Mouse (Mus musculus): ENCODE data around the gene Atp1a3. TPM values are rescaled to one million over a fixed set of nuclear protein-coding genes. Genes with fewer than 3 reads are reported as not detected.
"Not testable (repeated sequence)": the region's sequence is repeated elsewhere in the genome, so short reads cannot be mapped to it uniquely, and the experiment has no call there.

Atp1a3 gene
- 4.4 and 5.4 TPM in 2 replicates for polyA plus RNA-seq (2016; fragmentation: Nextera tagmentation; extraction: Ambion mirVana)

GRCm38 (mm10) chr7:25005421-25006065 is at the start of gene Atp1a3:
Gene Atp1a3 (minus strand): TSS chr7:25005958.
- H3K27ac ChIP-seq (replicated peaks): peak within 1 kb of the TSS; percentile 25; the same call in 1 of the 2 replicates

GRCm38 (mm10) chr7:25052587-25052986 is 46.8 kb upstream of the Atp1a3 start:
- no peak for DNase-seq (ENCODE audit: low spot score)
- Histone ChIP-seq H3K27me3 (replicated peaks; ENCODE audit: low read depth, poor library complexity, severe bottlenecking) (no peaks in the 10 kb centered on the region), H3K9me3 (no peaks in the 10 kb centered on the region; the same call in 1 of the 2 replicates), H3K4me3 (no peak overlapping the region), H3K36me3 (replicated peaks) (peaks cover 95% of the 10 kb centered on the region), H3K27ac (replicated peaks) (no peak overlapping the region), H3K4me1 (no peaks in the 10 kb centered on the region)
- 82% methylated on average over 3 of the region's 3 CpGs for WGBS

More at GRCm38 (mm10) chr7:25005421-25006065, at the start of gene Atp1a3:
- DNase-seq (ENCODE audit: low spot score): peak; percentile 69
- no peaks in the 10 kb centered on the region for H3K36me3 ChIP-seq (replicated peaks)
- no peaks in the 10 kb centered on the region for H3K9me3 ChIP-seq
- peaks cover 88% of the 10 kb centered on the region for H3K27me3 ChIP-seq (replicated peaks; ENCODE audit: low read depth, poor library complexity, severe bottlenecking)
- H3K4me1 ChIP-seq: peaks cover 41% of the 10 kb centered on the region
- H3K4me3 ChIP-seq: peak within 1 kb of the TSS; percentile 61
- 1% methylated on average over 54 of the region's 54 CpGs for WGBS

DNA sequence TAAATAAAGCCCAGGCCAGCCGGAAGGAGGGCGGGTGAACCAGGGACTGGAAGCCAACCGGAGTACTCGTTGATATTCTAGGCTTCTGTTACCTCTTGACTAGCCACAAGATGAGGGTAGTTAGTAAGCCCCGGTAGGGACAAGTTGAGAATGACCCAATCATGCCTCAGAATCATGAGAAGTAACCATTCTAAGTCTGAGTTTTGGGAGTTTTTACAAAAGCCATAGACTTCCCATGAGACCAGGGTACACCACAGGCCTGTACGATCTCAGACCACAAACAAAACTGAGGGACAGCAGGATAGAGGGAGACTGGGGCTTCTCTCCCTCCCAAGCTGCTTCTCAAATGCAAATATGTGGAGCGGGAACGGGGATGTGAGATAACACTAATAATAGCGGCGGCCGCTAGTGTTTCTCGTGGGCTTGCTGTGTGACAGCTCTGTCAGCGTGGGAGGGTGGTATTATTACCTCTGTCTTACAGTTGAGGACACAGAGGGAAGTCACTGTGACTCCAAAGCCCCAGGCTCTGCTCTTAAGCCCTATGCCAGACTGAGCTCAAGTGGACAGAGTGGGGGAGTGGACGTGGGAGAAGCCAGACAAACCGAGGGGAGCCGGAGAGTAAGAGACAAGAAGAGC is 43.7 kb upstream of the Atp1a3 start:
- Histone ChIP-seq H3K4me3 (no peak overlapping the region), H3K9me3 (no peaks in the 10 kb centered on the region), H3K27me3 (replicated peaks; ENCODE audit: low read depth, poor library complexity, severe bottlenecking) (no peaks in the 10 kb centered on the region), H3K36me3 (replicated peaks) (peaks cover 94% of the 10 kb centered on the region), H3K4me1 (no peaks in the 10 kb centered on the region), H3K27ac (replicated peaks) (no peak overlapping the region)
- 84% methylated on average over 16 of the region's 16 CpGs for WGBS
- no peak for DNase-seq (ENCODE audit: low spot score)

GRCm38 (mm10) chr7:25047363-25047762 is 41.6 kb upstream of the Atp1a3 start:
- Histone ChIP-seq H3K4me3 (no peak overlapping the region), H3K4me1 (no peaks in the 10 kb centered on the region), H3K9me3 (no peaks in the 10 kb centered on the region), H3K27ac (replicated peaks) (no peak overlapping the region), H3K27me3 (replicated peaks; ENCODE audit: low read depth, poor library complexity, severe bottlenecking) (no peaks in the 10 kb centered on the region), H3K36me3 (replicated peaks) (peaks cover 95% of the 10 kb centered on the region)
- 94% methylated on average over 8 of the region's 8 CpGs for WGBS
- DNase-seq (ENCODE audit: low spot score): no peak

DNA sequence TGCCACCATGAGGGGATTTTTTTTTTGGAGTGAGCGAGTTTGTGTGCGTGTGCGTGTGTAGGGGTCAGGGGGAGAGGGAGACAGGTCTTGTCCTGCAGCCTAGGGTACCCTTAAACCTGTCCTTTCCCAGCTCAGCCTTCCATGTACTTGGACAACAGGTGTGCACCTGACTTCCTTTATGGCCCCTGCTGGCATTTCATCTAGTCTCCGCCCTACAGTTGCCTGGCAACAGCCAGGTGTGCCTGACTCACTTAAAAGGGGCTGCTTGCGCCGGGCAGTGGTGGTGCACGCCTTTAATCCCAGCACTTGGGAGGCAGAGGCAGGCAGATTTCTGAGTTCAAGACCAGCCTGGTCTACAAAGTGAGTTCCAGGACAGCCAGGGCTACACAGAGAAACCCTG is 38.8 kb upstream of the Atp1a3 start:
- not testable (repeated sequence) for H3K27me3 ChIP-seq (replicated peaks; ENCODE audit: low read depth, poor library complexity, severe bottlenecking); DNase-seq (ENCODE audit: low spot score); H3K4me3 ChIP-seq; H3K27ac ChIP-seq (replicated peaks); H3K9me3 ChIP-seq; H3K4me1 ChIP-seq
- H3K36me3 ChIP-seq (replicated peaks): peaks cover 99% of the 10 kb centered on the region
- WGBS: 89% methylated on average over 7 of the region's 7 CpGs

- Histone ChIP-seq H3K27ac (replicated peaks) (no peak overlapping the region), H3K4me3 (no peak overlapping the region), H3K4me1 (no peaks in the 10 kb centered on the region), H3K27me3 (replicated peaks; ENCODE audit: low read depth, poor library complexity, severe bottlenecking) (no peaks in the 10 kb centered on the region), H3K9me3 (no peaks in the 10 kb centered on the region), H3K36me3 (replicated peaks) (peaks cover 100% of the 10 kb centered on the region)
- no peak for DNase-seq (ENCODE audit: low spot score)
- 90% methylated on average over 12 of the region's 12 CpGs for WGBS
These were observed 36.2 kb upstream of the Atp1a3 start for GRCm38 (mm10) chr7:25041921-25042320.

DNA sequence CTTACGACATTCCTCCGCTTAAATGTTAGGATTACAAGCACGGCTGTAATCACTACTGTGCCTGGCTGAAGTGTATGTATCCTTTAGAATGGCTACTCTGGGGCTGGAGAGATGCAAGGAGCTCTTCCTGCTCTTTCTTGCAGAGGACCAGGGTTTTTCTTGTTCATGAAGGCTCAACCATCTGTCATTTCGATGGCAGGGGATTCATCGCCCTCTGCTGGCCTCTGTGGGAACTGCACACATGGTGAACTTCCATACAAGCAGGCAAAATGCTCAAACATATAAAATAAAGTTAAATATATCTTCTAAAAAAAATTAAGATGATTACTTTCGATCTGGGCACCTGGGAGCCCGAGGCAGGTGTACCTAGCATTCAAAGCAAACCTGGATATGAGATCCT is 30.2 kb upstream of the Atp1a3 start:
- Histone ChIP-seq H3K4me3 (no peak overlapping the region), H3K4me1 (no peaks in the 10 kb centered on the region), H3K36me3 (replicated peaks) (peaks cover 90% of the 10 kb centered on the region), H3K27me3 (replicated peaks; ENCODE audit: low read depth, poor library complexity, severe bottlenecking) (no peaks in the 10 kb centered on the region), H3K27ac (replicated peaks) (no peak overlapping the region), H3K9me3 (no peaks in the 10 kb centered on the region)
- peak; percentile 77 for DNase-seq (ENCODE audit: low spot score)
- WGBS: 56% methylated on average over 7 of the region's 7 CpGs

DNA sequence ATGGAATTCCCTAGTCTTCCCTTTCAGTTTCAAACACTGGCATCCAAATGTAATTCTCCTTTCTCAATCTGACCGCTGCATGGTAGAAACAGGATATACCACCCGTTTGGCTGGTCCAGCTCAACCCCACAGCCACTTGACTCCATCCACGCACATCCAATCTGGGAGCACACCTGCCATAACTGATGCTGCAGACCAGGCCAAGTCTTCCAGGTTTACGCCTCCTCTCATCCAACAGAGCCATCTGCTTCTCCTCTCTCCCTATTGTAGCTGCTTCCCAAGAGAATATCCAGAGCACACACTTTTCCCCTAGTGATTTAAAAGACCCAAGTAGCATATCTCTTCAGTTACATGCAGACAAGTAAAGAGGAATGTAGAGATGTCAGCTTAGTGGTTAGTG is 29.0 kb upstream of the Atp1a3 start:
- WGBS: 92% methylated on average over 4 of the region's 4 CpGs
- Histone ChIP-seq H3K27me3 (replicated peaks; ENCODE audit: low read depth, poor library complexity, severe bottlenecking) (no peaks in the 10 kb centered on the region), H3K27ac (replicated peaks) (no peak overlapping the region), H3K4me3 (no peak overlapping the region), H3K36me3 (replicated peaks) (peaks cover 80% of the 10 kb centered on the region), H3K9me3 (no peaks in the 10 kb centered on the region), H3K4me1 (no peaks in the 10 kb centered on the region)
- no peak for DNase-seq (ENCODE audit: low spot score)

- WGBS: 62% methylated on average over 3 of the region's 3 CpGs
- Histone ChIP-seq H3K9me3 (no peaks in the 10 kb centered on the region), H3K4me3 (no peak overlapping the region), H3K27ac (replicated peaks) (no peak overlapping the region), H3K27me3 (replicated peaks; ENCODE audit: low read depth, poor library complexity, severe bottlenecking) (no peaks in the 10 kb centered on the region), H3K4me1 (peaks cover 2% of the 10 kb centered on the region; the same call in 1 of the 2 replicates), H3K36me3 (replicated peaks) (peaks cover 64% of the 10 kb centered on the region)
- no peak for DNase-seq (ENCODE audit: low spot score)
These were observed 25.8 kb upstream of the Atp1a3 start for GRCm38 (mm10) chr7:25031528-25031927.

- Histone ChIP-seq H3K27me3 (replicated peaks; ENCODE audit: low read depth, poor library complexity, severe bottlenecking) (no peaks in the 10 kb centered on the region), H3K27ac (replicated peaks) (no peak overlapping the region), H3K36me3 (replicated peaks) (peaks cover 51% of the 10 kb centered on the region), H3K9me3 (no peaks in the 10 kb centered on the region), H3K4me3 (no peak overlapping the region), H3K4me1 (peaks cover 4% of the 10 kb centered on the region; the same call in 1 of the 2 replicates)
- WGBS: 49% methylated on average over 5 of the region's 5 CpGs
- DNase-seq (ENCODE audit: low spot score): peak; percentile 84
These were observed 24.4 kb upstream of the Atp1a3 start for GRCm38 (mm10) chr7:25030032-25030753.

DNA sequence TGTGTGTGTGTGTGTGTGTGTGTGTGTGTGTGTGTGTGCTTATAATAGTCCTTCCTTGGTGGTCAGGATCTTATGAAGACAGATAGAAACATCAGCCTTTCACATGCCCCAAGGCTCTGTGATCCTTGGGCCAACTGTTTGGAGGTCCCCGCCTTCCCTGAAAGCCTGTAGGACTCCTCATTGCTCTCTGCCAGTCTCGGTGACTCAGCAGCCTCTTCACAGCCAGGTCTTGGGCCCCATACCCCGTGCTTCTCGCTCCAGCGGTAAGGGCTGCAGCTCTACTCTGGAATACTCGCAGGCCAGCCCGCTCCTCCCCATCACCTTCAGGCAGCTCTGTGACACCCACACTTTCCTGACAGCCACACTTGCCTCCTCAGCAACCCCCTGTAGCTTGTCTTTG is 20.7 kb upstream of the Atp1a3 start:
- Histone ChIP-seq H3K4me1 (peaks cover 4% of the 10 kb centered on the region; the same call in 1 of the 2 replicates), H3K36me3 (replicated peaks) (peaks cover 53% of the 10 kb centered on the region), H3K27ac (replicated peaks) (no peak overlapping the region), H3K9me3 (no peaks in the 10 kb centered on the region), H3K4me3 (no peak overlapping the region), H3K27me3 (replicated peaks; ENCODE audit: low read depth, poor library complexity, severe bottlenecking) (no peaks in the 10 kb centered on the region)
- WGBS: 69% methylated on average over 7 of the region's 7 CpGs
- DNase-seq (ENCODE audit: low spot score): no peak

DNA sequence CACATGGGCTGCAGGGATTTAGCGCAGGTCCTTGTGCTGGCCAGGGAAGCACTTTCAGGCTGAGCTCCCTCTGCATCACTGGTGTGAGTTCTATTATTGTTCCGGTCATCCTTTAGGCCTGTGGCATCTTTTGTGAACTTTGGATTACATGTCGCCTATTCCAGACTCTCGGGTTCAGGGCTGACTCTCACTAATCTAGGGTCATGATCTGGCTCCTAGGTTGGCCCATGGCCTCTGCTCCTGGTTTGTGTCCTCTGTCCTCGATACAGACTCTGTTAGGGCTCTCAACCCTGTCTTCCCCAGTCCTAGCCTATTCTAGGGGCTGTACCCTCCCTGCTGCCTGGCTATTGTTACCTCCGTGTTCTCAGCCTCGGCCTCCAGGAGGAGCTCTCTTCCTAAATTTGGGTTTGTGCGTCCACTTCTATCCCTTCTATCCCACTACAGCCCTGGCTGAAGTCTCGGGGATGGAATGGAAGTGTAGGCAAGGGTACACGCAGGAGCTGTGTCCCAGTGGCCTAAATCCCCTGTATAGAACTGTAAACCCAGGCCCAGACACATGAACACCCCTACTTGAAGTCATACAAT is 20.2 kb upstream of the Atp1a3 start:
- Histone ChIP-seq H3K9me3 (no peaks in the 10 kb centered on the region), H3K4me1 (peaks cover 4% of the 10 kb centered on the region; the same call in 1 of the 2 replicates), H3K4me3 (no peak overlapping the region), H3K27me3 (replicated peaks; ENCODE audit: low read depth, poor library complexity, severe bottlenecking) (no peaks in the 10 kb centered on the region), H3K27ac (replicated peaks) (no peak overlapping the region), H3K36me3 (replicated peaks) (peaks cover 55% of the 10 kb centered on the region)
- WGBS: 59% methylated on average over 10 of the region's 10 CpGs
- DNase-seq (ENCODE audit: low spot score): no peak
